Mouse (Mus musculus): ENCODE results near the gene Saa3. TPM values are rescaled to one million over a fixed set of nuclear protein-coding genes. Genes with fewer than 3 reads are reported as not detected.

Gene Saa3
- polyA plus RNA-seq, 1 experiment from 2014 or later = 0.29 TPM

- no peak overlapping the region for H3K9ac ChIP-seq (ENCODE audit: low read length)
- no peak overlapping the region for H3K27ac ChIP-seq (replicated peaks; ENCODE audit: low read depth, low read length)
- no peaks in the 10 kb centered on the region for H3K9me3 ChIP-seq (ENCODE audit: control insufficient read depth, low read length)
- no peak for DNase-seq (ENCODE audit: low spot score)
- 84% methylated on average over 9 of the region's 9 CpGs for WGBS
- no peak overlapping the region for H3K4me2 ChIP-seq (ENCODE audit: low read depth, severe bottlenecking)
- no peak for ATAC-seq (ENCODE audit: insufficient number of reproducible peaks, low FRiP score, low TSS enrichment, low read depth)
- no peaks in the 10 kb centered on the region for H3K27me3 ChIP-seq (ENCODE audit: control insufficient read depth, insufficient read depth, low read length)
- H3K4me3 ChIP-seq (ENCODE audit: low read depth, low read length) = no peak overlapping the region
- no peaks in the 10 kb centered on the region for H3K36me3 ChIP-seq (ENCODE audit: control insufficient read depth, insufficient read depth, low read length)
- no peaks in the 10 kb centered on the region for H3K4me1 ChIP-seq (ENCODE audit: control insufficient read depth, insufficient read depth, low read length)
Measured at GRCm38 (mm10) chr7:46720460-46720859, 5.0 kb upstream of the Saa3 start.

- Histone ChIP-seq H3K4me2 (ENCODE audit: low read depth, severe bottlenecking) (no peak overlapping the region), H3K27me3 (ENCODE audit: control insufficient read depth, insufficient read depth, low read length) (no peaks in the 10 kb centered on the region), H3K4me3 (ENCODE audit: low read depth, low read length) (no peak overlapping the region), H3K36me3 (ENCODE audit: control insufficient read depth, insufficient read depth, low read length) (no peaks in the 10 kb centered on the region), H3K4me1 (ENCODE audit: control insufficient read depth, insufficient read depth, low read length) (no peaks in the 10 kb centered on the region), H3K9ac (ENCODE audit: low read length) (no peak overlapping the region), H3K27ac (replicated peaks; ENCODE audit: low read depth, low read length) (no peak overlapping the region), H3K9me3 (ENCODE audit: control insufficient read depth, low read length) (no peaks in the 10 kb centered on the region)
- WGBS = 82% methylated on average over 7 of the region's 7 CpGs
- no peak for ATAC-seq (ENCODE audit: insufficient number of reproducible peaks, low FRiP score, low TSS enrichment, low read depth)
- DNase-seq (ENCODE audit: low spot score) = no peak
Measured at GRCm38 (mm10) chr7:46719526-46719925, 4.0 kb upstream of the Saa3 start.

DNA sequence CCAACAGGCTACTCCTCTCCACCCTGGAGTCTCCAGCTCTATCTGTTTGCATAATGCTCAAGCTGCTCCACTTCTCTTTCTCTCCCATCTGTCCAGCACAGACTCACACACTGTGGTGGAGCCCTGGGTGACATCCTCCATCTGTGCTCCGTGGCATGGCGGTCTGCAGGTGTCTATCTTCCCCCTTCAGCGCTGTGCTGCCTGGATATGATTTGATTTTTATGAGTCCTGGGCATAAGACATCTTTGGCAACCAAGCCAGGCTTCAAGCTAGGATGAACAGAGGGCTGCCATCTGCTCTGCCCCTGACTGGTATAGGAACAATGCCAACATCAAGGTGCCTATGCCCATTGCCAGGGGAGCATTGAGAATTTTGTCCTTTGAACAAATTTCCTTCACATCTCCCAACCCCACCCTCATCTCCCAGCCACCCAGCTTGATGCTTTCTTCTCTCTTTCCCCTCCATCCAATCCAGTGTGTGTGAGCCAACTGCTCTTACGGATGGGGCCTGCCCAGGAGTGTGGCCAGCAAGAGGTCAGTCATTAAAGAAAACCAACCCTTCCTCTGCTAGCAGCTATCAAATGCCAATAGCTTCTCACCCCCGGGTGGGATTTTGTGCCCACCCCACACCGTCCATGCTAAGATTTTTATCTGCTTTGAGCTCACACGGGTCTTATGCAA, 3.2 kb upstream of the Saa3 start:
- no peaks in the 10 kb centered on the region for H3K9me3 ChIP-seq (ENCODE audit: control insufficient read depth, low read length)
- WGBS = 86% methylated on average over 7 of the region's 7 CpGs
- H3K4me1 ChIP-seq (ENCODE audit: control insufficient read depth, insufficient read depth, low read length) = no peaks in the 10 kb centered on the region
- H3K36me3 ChIP-seq (ENCODE audit: control insufficient read depth, insufficient read depth, low read length) = no peaks in the 10 kb centered on the region
- H3K27me3 ChIP-seq (ENCODE audit: control insufficient read depth, insufficient read depth, low read length) = no peaks in the 10 kb centered on the region
- H3K4me3 ChIP-seq (ENCODE audit: low read depth, low read length) = no peak overlapping the region
- DNase-seq (ENCODE audit: low spot score) (no peak), ATAC-seq (ENCODE audit: insufficient number of reproducible peaks, low FRiP score, low TSS enrichment, low read depth) (no peak)
- no peak overlapping the region for H3K4me2 ChIP-seq (ENCODE audit: low read depth, severe bottlenecking)
- no peak overlapping the region for H3K9ac ChIP-seq (ENCODE audit: low read length)
- H3K27ac ChIP-seq (replicated peaks; ENCODE audit: low read depth, low read length) = no peak overlapping the region

DNA sequence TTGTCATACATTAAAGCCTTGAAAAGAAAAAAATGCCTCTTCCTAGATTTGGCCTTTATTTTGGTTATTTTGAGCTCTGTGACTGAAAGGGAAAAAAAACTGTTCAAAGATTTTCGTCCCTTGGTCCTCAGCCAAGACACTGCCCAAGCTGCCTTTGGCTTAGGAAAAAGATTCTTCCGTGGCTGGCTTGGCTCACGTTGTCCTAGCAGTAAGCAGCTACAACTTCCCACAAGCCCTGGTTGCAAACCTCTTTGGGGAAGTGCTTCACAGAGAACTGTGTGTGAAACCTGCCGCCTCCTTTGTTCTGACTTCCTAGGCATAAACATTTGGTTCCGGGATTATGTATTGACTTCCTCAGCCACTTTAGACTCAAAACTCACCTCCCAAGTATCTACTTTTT, 1.4 kb upstream of the Saa3 start:
- H3K9me3 ChIP-seq (ENCODE audit: control insufficient read depth, low read length) = no peaks in the 10 kb centered on the region
- 53% methylated on average over 5 of the region's 5 CpGs for WGBS

GRCm38 (mm10) chr7:46714518-46714917, 982 bp downstream of the Saa3 start:
- Histone ChIP-seq H3K27ac (replicated peaks; ENCODE audit: low read depth, low read length) (no peak overlapping the region), H3K27me3 (ENCODE audit: control insufficient read depth, insufficient read depth, low read length) (no peaks in the 10 kb centered on the region), H3K4me1 (ENCODE audit: control insufficient read depth, insufficient read depth, low read length) (no peaks in the 10 kb centered on the region), H3K4me3 (ENCODE audit: low read depth, low read length) (no peak overlapping the region), H3K9ac (ENCODE audit: low read length) (no peak overlapping the region), H3K4me2 (ENCODE audit: low read depth, severe bottlenecking) (no peak overlapping the region), H3K9me3 (ENCODE audit: control insufficient read depth, low read length) (no peaks in the 10 kb centered on the region), H3K36me3 (ENCODE audit: control insufficient read depth, insufficient read depth, low read length) (no peaks in the 10 kb centered on the region)
- DNase-seq (ENCODE audit: low spot score) = peak; percentile 72
- ATAC-seq (ENCODE audit: insufficient number of reproducible peaks, low FRiP score, low TSS enrichment, low read depth) = no peak
- 31% methylated on average over 6 of the region's 6 CpGs for WGBS

More for the DNA sequence above, 1.4 kb upstream of the Saa3 start:
- no peaks in the 10 kb centered on the region for H3K4me1 ChIP-seq (ENCODE audit: control insufficient read depth, insufficient read depth, low read length)
- no peak overlapping the region for H3K27ac ChIP-seq (replicated peaks; ENCODE audit: low read depth, low read length)
- no peaks in the 10 kb centered on the region for H3K36me3 ChIP-seq (ENCODE audit: control insufficient read depth, insufficient read depth, low read length)
- ATAC-seq (ENCODE audit: insufficient number of reproducible peaks, low FRiP score, low TSS enrichment, low read depth) (no peak), DNase-seq (ENCODE audit: low spot score) (no peak)
- no peak overlapping the region for H3K9ac ChIP-seq (ENCODE audit: low read length)
- H3K4me3 ChIP-seq (ENCODE audit: low read depth, low read length) = no peak overlapping the region
- H3K4me2 ChIP-seq (ENCODE audit: low read depth, severe bottlenecking) = no peak overlapping the region
- no peaks in the 10 kb centered on the region for H3K27me3 ChIP-seq (ENCODE audit: control insufficient read depth, insufficient read depth, low read length)

DNA sequence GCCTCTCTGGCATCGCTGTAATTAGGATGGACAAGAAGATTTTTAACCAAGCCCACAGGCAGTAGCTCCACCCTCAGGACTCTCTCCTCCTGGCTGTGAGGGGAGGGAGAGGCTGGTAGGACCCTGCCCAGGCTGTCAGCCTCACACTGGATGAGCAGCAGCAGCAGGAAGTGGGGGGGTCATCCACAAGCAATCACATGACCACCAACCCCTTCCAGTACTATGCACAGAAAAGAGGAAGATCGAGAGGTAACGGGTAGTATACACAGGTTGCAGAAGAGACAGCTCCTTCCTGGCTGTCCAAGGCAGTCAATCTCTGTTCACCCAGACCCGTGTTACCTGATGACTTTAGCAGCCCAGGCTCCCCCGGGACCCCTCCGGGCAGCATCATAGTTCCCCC, 3.2 kb downstream of the Saa3 start:
- H3K27me3 ChIP-seq (ENCODE audit: control insufficient read depth, insufficient read depth, low read length) = no peaks in the 10 kb centered on the region
- ATAC-seq (ENCODE audit: insufficient number of reproducible peaks, low FRiP score, low TSS enrichment, low read depth) = no peak
- H3K4me2 ChIP-seq (ENCODE audit: low read depth, severe bottlenecking) = no peak overlapping the region
- WGBS = 71% methylated on average over 6 of the region's 6 CpGs
- DNase-seq (ENCODE audit: low spot score) = no peak
- H3K27ac ChIP-seq (replicated peaks; ENCODE audit: low read depth, low read length) = no peak overlapping the region
- no peaks in the 10 kb centered on the region for H3K4me1 ChIP-seq (ENCODE audit: control insufficient read depth, insufficient read depth, low read length)
- H3K9ac ChIP-seq (ENCODE audit: low read length) = no peak overlapping the region
- H3K9me3 ChIP-seq (ENCODE audit: control insufficient read depth, low read length) = no peaks in the 10 kb centered on the region
- no peak overlapping the region for H3K4me3 ChIP-seq (ENCODE audit: low read depth, low read length)
- H3K36me3 ChIP-seq (ENCODE audit: control insufficient read depth, insufficient read depth, low read length) = no peaks in the 10 kb centered on the region

DNA sequence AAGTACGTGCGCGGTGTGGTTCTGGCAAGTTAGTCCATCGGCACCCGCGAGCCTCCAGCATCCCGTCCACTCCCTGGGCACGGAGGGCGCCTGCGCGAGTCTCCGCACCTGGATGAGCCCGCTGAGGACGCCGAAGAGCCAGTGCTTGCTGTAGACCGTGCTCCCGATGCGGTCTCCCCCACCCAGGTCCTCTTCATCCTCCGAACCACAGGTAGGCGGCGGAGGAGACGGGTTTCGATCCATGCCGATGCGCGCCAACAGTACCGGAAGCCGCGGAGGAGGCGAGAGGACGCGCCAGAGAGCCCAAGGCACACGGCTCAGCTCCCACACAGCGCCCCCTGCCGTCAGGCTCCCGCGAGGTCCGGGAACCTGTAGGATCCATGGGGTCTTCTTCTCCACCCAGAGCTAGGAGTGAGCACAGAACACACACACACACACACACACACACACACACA, 5.1 kb downstream of the Saa3 start, which contains the start of gene Saal1:
Gene Saal1, minus strand, starts transcription at position 291 of the 455 bp plus-strand sequence.
- Histone ChIP-seq H3K27ac (replicated peaks; ENCODE audit: low read depth, low read length) (no peak within 1 kb of the TSS; the same call in 1 of the 2 replicates), H3K9me3 (ENCODE audit: control insufficient read depth, low read length) (no peaks in the 10 kb centered on the region), H3K27me3 (ENCODE audit: control insufficient read depth, insufficient read depth, low read length) (no peaks in the 10 kb centered on the region), H3K4me3 (ENCODE audit: low read depth, low read length) (peak within 1 kb of the TSS; percentile 71), H3K36me3 (ENCODE audit: control insufficient read depth, insufficient read depth, low read length) (peaks cover 5% of the 10 kb centered on the region; the same call in 1 of the 2 replicates), H3K9ac (ENCODE audit: low read length) (peak within 1 kb of the TSS; percentile 81), H3K4me2 (ENCODE audit: low read depth, severe bottlenecking) (peak within 1 kb of the TSS; percentile 60), H3K4me1 (ENCODE audit: control insufficient read depth, insufficient read depth, low read length) (no peaks in the 10 kb centered on the region)
- ATAC-seq (ENCODE audit: insufficient number of reproducible peaks, low FRiP score, low TSS enrichment, low read depth) = peak; percentile 96
- under 1% methylated on average over 38 of the region's 38 CpGs for whole genome bisulfite sequencing
- DNase-seq (ENCODE audit: low spot score) = peak; percentile 99

DNA sequence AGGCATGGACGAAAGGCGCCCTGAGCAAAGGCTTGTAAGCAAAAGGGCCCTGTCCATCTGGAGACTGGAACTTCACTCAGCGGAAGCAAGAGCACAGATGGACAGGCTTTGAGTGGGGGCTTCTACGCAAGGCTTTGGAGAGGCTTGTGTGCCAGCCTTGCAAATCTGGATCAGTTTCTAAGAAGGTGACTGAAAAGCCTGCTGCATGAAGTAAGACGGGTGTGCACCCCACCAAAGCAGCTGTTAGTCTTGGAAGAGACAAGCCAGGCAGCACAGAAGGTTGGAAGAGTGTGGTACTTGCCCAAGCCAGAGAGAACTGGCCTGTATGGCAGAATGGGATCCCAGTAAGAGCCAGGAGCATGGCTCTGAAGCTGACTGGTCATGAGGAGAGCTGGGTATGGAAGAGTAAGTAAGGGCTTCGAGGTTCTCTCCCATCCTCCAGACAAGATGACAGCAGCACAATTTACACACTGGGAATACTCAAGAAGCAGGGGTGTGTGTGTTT, 14.9 kb downstream of the Saa3 start:
- DNase-seq (ENCODE audit: low spot score) = no peak
- Histone ChIP-seq H3K4me3 (ENCODE audit: low read depth, low read length) (no peak overlapping the region), H3K9ac (ENCODE audit: low read length) (no peak overlapping the region), H3K4me1 (ENCODE audit: control insufficient read depth, insufficient read depth, low read length) (no peaks in the 10 kb centered on the region), H3K9me3 (ENCODE audit: control insufficient read depth, low read length) (no peaks in the 10 kb centered on the region), H3K27me3 (ENCODE audit: control insufficient read depth, insufficient read depth, low read length) (no peaks in the 10 kb centered on the region), H3K4me2 (ENCODE audit: low read depth, severe bottlenecking) (no peak overlapping the region), H3K27ac (replicated peaks; ENCODE audit: low read depth, low read length) (no peak overlapping the region), H3K36me3 (ENCODE audit: control insufficient read depth, insufficient read depth, low read length) (peaks cover 34% of the 10 kb centered on the region)
- 93% methylated on average over 6 of the region's 6 CpGs for WGBS
- ATAC-seq (ENCODE audit: insufficient number of reproducible peaks, low FRiP score, low TSS enrichment, low read depth) = no peak
